Comparison of ENCODE assay signal across 36 mouse cellular contexts in the genomic region with DNA sequence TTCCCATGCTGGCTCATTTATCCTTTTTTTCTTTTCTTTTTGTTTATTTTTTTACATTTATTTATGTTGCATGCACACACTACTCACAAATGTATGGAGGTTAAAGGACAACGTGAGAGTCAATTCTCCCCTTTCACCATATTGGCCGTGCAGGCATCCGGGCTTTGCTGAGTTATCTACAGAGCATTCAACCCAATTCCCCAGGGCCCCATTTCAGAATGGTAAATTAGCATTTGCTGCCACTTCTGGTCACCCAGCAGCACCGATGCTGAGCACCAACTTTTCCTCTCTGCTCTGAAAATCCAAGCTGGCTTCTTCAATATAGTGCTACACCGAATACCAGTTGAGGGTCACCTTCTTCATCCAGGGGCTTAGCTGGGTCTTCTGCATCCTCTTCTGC. TPM values are rescaled to one million over a fixed set of nuclear protein-coding genes. Genes with fewer than 3 reads are reported as not detected.
"Had no signal": no experiment of that assay in that cellular context is flagged by ENCODE, and none has a peak within 500 bp of the region (broad histone marks: within the 10 kb centered on the region; RNA-seq: fewer than 3 reads in every experiment).

No protein-coding gene starts in this region.

- H3K4me3 ChIP-seq: limb, embryonic 10.5 days; limb, embryonic 12.5 days; limb, embryonic 13.5 days; limb, embryonic 15.5 days; liver, embryonic 12.5 days; liver, embryonic 13.5 days; liver, embryonic 15.5 days; lung, embryonic 15.5 days; megakaryocyte, embryonic 14.5 days; midbrain, embryonic 10.5 days; midbrain, embryonic 12.5 days; midbrain, embryonic 13.5 days; midbrain, embryonic 15.5 days; myocyte; neural tube, embryonic 12.5 days; neural tube, embryonic 13.5 days had no signal

- H3K4me1 ChIP-seq: limb, embryonic 10.5 days; limb, embryonic 12.5 days; limb, embryonic 13.5 days; limb, embryonic 15.5 days; liver, embryonic 12.5 days; liver, embryonic 13.5 days; liver, embryonic 15.5 days; lung, embryonic 15.5 days; midbrain, embryonic 10.5 days; midbrain, embryonic 12.5 days; midbrain, embryonic 13.5 days; midbrain, embryonic 15.5 days; neural tube, embryonic 12.5 days; neural tube, embryonic 13.5 days had no signal

- H3K36me3 ChIP-seq: limb, embryonic 10.5 days; limb, embryonic 12.5 days; limb, embryonic 13.5 days; limb, embryonic 15.5 days; liver, embryonic 12.5 days; liver, embryonic 13.5 days; liver, embryonic 15.5 days; lung, embryonic 15.5 days; midbrain, embryonic 10.5 days; midbrain, embryonic 12.5 days; midbrain, embryonic 13.5 days; midbrain, embryonic 15.5 days; neural tube, embryonic 12.5 days; neural tube, embryonic 13.5 days had no signal

- H3K27ac ChIP-seq: limb, embryonic 10.5 days; limb, embryonic 12.5 days; limb, embryonic 13.5 days; limb, embryonic 15.5 days; liver, embryonic 12.5 days; liver, embryonic 13.5 days; liver, embryonic 14.5 days; liver, embryonic 15.5 days; lung, embryonic 15.5 days; macrophage; midbrain, embryonic 10.5 days; midbrain, embryonic 12.5 days; midbrain, embryonic 13.5 days; midbrain, embryonic 15.5 days; neural tube, embryonic 12.5 days; neural tube, embryonic 13.5 days had no signal

- H3K9me3 ChIP-seq: limb, embryonic 10.5 days; limb, embryonic 12.5 days; limb, embryonic 13.5 days; limb, embryonic 15.5 days; liver, embryonic 12.5 days; liver, embryonic 13.5 days; liver, embryonic 15.5 days; lung, embryonic 15.5 days; megakaryocyte, embryonic 14.5 days; midbrain, embryonic 10.5 days; midbrain, embryonic 12.5 days; midbrain, embryonic 13.5 days; midbrain, embryonic 15.5 days; neural tube, embryonic 12.5 days; neural tube, embryonic 13.5 days had no signal

- H3K4me2 ChIP-seq: limb, embryonic 12.5 days; limb, embryonic 13.5 days; limb, embryonic 15.5 days; liver, embryonic 11.5 days; liver, embryonic 12.5 days; liver, embryonic 13.5 days; liver, embryonic 15.5 days; lung, embryonic 14.5 days; lung, embryonic 15.5 days; midbrain, embryonic 11.5 days; midbrain, embryonic 12.5 days; midbrain, embryonic 13.5 days; midbrain, embryonic 15.5 days; neural tube, embryonic 12.5 days; neural tube, embryonic 13.5 days had no signal

- H3K9ac ChIP-seq: limb, embryonic 12.5 days; limb, embryonic 13.5 days; limb, embryonic 15.5 days; liver, embryonic 12.5 days; liver, embryonic 13.5 days; liver, embryonic 14.5 days; liver, embryonic 15.5 days; liver, postnatal 0 days; lung, embryonic 14.5 days; lung, embryonic 15.5 days; midbrain, embryonic 12.5 days; midbrain, embryonic 13.5 days; midbrain, embryonic 15.5 days; neural tube, embryonic 12.5 days; neural tube, embryonic 13.5 days had no signal

- DNase-seq: left cerebral cortex, postnatal 4 days; liver; liver, embryonic 13.5 days; liver, postnatal 0 days; lung, adult 18-20 months; lung, embryonic 14.5 days; lung, postnatal 14 days; lung, postnatal 36 days; lung, postnatal 4 days; midbrain, embryonic 14.5 days had no signal

- H3K27me3 ChIP-seq: limb, embryonic 13.5 days; limb, embryonic 15.5 days; liver, embryonic 12.5 days; liver, embryonic 13.5 days; liver, embryonic 15.5 days; lung, embryonic 15.5 days; midbrain, embryonic 12.5 days; midbrain, embryonic 13.5 days; midbrain, embryonic 15.5 days; neural tube, embryonic 12.5 days; neural tube, embryonic 13.5 days had no signal

RNA-seq across cellular contexts. Expression of gene Pkd1l3, which starts 24.5 kb away (rescaled TPM):
- total RNA-seq: liver, adult 2 months; megakaryocyte, adult 5-6 weeks; monocyte, adult 5-6 weeks had no signal
- polyA plus RNA-seq: liver, adult 2 months; neural tube, embryonic 11.5 days; neural tube, embryonic 13.5 days had no signal

RNA-seq across cellular contexts. Expression of gene Hp, which starts 59.9 kb away (rescaled TPM):
- total RNA-seq: left cerebral cortex, postnatal 10 days; left cerebral cortex, postnatal 14 days; left cerebral cortex, postnatal 36 days had no signal
- polyA plus RNA-seq: midbrain, embryonic 14.5 days; myocyte had no signal
